Mouse (Mus musculus): ENCODE measurements around the gene BC051019. TPM values are rescaled to one million over a fixed set of nuclear protein-coding genes. Genes with fewer than 3 reads are reported as not detected.

BC051019 gene
- not detected in 2 replicates for polyA plus RNA-seq (2014; fragmentation: Nextera tagmentation; extraction: Ambion mirVana)

DNA sequence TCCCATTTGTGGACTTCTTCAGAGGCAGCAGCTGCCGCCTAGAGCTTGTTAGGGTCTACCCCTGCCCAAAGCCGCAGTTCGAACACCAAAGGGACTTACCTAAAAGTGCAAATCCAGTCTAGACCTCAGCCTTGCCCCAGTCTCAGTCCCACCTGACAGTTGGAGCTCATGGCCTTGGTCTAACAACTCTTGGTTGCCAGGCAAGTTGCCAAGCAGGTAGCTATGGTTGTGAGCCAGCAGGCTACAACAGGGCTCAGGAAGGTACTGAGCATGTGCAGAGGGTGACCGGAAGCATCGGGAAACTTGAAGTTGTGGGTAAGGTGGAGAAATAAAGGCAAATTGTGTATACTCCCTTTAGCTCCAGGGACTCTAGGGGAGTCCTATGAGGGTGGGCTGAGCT, at the start of gene BC051019:
TSS of gene BC051019 (minus strand) at position 154 of the 400 bp plus-strand sequence.
- 84% methylated on average over 5 of the region's 5 CpGs for WGBS (ENCODE audit: insufficient replicate concordance)
- Histone ChIP-seq H3K27ac (ENCODE audit: low read depth, low read length) (no peak within 1 kb of the TSS), H3K36me3 (ENCODE audit: control insufficient read depth, insufficient read depth, low read length) (no peaks in the 10 kb centered on the region), H3K4me2 (no peak within 1 kb of the TSS), H3K9ac (ENCODE audit: low read depth, low read length) (no peak within 1 kb of the TSS), H3K4me1 (ENCODE audit: control insufficient read depth, insufficient read depth, low read length) (no peaks in the 10 kb centered on the region), H3K27me3 (ENCODE audit: control insufficient read depth, insufficient read depth, low read length) (no peaks in the 10 kb centered on the region), H3K4me3 (ENCODE audit: low read depth, low read length) (no peak within 1 kb of the TSS), H3K9me3 (replicated peaks; ENCODE audit: control insufficient read depth, low read length) (0 out of 2 replicates have a peak, but pooled peaks cover 2% of the 10 kb centered on the region)
- no peak for ATAC-seq (replicated peaks; ENCODE audit: insufficient number of reproducible peaks, low FRiP score, low TSS enrichment)

DNA sequence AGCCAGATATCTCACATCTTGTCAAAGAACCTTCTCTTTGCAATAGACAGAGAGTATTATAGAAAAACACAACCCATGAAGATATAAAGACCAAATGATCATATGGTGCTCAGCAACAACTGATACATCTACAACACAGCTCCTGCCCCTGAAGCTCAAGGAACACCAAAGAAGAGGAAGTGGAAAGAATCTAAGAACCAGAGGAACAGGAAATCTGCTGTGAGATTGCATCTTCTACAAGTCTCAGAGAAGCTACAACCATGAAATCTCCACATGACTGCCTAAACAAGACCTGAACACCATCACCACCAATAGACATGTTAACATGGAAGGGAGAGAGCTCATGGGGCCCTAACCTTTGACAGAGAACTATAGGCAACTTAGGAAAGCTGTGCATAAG, 48.6 kb upstream of the BC051019 start:
- no peaks in the 10 kb centered on the region for H3K4me1 ChIP-seq (ENCODE audit: control insufficient read depth, insufficient read depth, low read length)
- no peaks in the 10 kb centered on the region for H3K36me3 ChIP-seq (ENCODE audit: control insufficient read depth, insufficient read depth, low read length)
- H3K9ac ChIP-seq (ENCODE audit: low read depth, low read length) = no peak overlapping the region
- no peak for ATAC-seq (replicated peaks; ENCODE audit: insufficient number of reproducible peaks, low FRiP score, low TSS enrichment)
- H3K27ac ChIP-seq (ENCODE audit: low read depth, low read length) = no peak overlapping the region
- H3K4me3 ChIP-seq (ENCODE audit: low read depth, low read length) = no peak overlapping the region
- H3K9me3 ChIP-seq (replicated peaks; ENCODE audit: control insufficient read depth, low read length) = no peaks in the 10 kb centered on the region
- no peak overlapping the region for H3K4me2 ChIP-seq
- H3K27me3 ChIP-seq (ENCODE audit: control insufficient read depth, insufficient read depth, low read length) = no peaks in the 10 kb centered on the region

DNA sequence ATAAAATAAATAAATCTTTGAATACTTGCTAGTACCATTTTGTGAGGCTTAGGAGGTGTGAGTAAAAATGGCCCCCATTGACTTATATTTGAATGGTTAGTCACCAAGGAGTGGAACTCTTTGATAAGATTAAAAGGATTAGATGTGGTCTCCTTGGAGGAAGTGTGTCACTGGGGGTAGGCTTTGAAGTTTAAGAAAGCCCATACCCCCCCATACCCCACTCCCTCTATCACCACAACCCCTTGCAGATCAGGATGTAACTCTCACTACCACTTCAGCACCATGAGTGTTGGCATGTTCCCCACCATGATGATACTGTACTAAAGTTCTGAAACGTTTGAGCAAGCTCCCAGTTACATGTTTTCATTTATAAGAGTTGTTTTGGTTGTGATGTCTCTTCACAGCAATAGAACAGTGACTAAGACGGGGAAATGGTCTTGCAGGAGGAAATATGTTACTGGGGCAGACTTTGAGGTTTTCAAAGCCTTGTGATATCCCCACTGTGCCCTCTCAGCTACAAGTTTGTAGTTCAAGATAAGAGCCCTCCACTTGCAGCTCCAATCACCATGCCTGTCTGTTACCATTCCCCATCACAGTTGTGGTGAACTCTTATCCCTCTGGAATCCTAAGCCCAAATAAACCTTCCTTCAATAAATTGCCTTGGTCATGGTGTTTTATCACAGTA, 45.2 kb upstream of the BC051019 start:
- Histone ChIP-seq H3K4me3 (ENCODE audit: low read depth, low read length) (no peak overlapping the region), H3K9me3 (replicated peaks; ENCODE audit: control insufficient read depth, low read length) (no peaks in the 10 kb centered on the region), H3K27me3 (ENCODE audit: control insufficient read depth, insufficient read depth, low read length) (no peaks in the 10 kb centered on the region), H3K36me3 (ENCODE audit: control insufficient read depth, insufficient read depth, low read length) (no peaks in the 10 kb centered on the region), H3K27ac (ENCODE audit: low read depth, low read length) (no peak overlapping the region), H3K9ac (ENCODE audit: low read depth, low read length) (no peak overlapping the region), H3K4me2 (no peak overlapping the region), H3K4me1 (ENCODE audit: control insufficient read depth, insufficient read depth, low read length) (no peaks in the 10 kb centered on the region)
- no peak for ATAC-seq (replicated peaks; ENCODE audit: insufficient number of reproducible peaks, low FRiP score, low TSS enrichment)
- WGBS (ENCODE audit: insufficient replicate concordance) = 32% methylated on average over 2 of the region's 2 CpGs

DNA sequence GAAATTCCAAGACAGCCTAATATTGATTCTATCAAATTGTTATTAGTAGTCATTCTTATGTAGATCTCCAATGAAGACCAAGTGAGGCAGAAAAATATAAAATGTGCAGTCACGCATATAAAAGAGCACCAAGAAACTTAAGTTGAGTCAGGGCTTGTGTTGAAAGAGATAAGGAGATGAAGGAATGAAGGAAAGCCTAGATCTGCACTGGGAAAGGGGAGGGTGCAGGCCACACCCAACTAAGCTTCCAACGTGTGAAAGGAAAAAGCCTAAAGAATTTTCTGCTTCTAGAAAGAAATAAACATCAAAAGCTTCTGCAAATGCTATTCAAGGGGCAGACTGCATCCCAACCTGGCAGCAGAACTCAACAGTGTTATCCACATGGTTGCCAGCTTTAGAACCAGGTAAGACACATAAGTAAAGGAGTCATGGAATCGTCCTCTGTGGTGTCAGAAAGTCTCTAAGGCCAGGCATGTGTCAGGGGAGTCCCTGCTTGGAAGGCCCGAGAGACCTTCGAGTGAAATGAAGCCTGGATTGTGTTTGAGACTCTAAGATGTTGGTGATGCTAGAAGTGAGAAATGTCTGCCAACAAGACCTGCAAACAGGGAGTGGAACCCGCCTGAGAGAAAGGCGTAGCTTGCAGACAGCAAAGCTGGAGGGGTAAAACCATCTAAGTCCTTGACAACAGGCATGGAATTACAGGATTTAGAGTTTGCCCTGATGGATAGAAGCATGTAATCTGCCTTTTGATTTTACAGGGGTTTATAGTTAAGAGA, 44.1 kb upstream of the BC051019 start:
- H3K27me3 ChIP-seq (ENCODE audit: control insufficient read depth, insufficient read depth, low read length) = no peaks in the 10 kb centered on the region
- ATAC-seq (replicated peaks; ENCODE audit: insufficient number of reproducible peaks, low FRiP score, low TSS enrichment) = no peak
- no peaks in the 10 kb centered on the region for H3K9me3 ChIP-seq (replicated peaks; ENCODE audit: control insufficient read depth, low read length)
- no peak overlapping the region for H3K4me2 ChIP-seq
- H3K36me3 ChIP-seq (ENCODE audit: control insufficient read depth, insufficient read depth, low read length) = no peaks in the 10 kb centered on the region
- H3K9ac ChIP-seq (ENCODE audit: low read depth, low read length) = no peak overlapping the region
- H3K4me1 ChIP-seq (ENCODE audit: control insufficient read depth, insufficient read depth, low read length) = no peaks in the 10 kb centered on the region
- no peak overlapping the region for H3K4me3 ChIP-seq (ENCODE audit: low read depth, low read length)
- H3K27ac ChIP-seq (ENCODE audit: low read depth, low read length) = no peak overlapping the region
- WGBS (ENCODE audit: insufficient replicate concordance) = 66% methylated on average over 7 of the region's 7 CpGs

DNA sequence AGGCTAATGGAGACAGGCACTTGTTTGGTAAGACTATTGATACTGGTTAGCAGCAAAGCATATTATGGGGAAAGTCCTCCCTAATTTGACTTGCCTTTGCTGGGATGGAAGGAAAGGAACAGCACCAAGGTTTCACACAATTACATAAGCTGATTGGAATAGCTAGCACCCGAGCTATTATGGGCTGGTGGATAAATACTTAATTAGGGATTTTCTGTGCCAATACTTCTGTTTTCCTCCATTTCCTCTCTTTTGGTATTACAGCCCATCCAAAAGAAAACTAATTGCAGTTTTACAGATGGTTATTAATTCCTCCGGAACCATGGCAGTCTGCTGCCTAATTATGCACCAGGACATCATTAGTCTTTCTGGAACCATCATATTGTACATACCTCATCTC, 40.4 kb upstream of the BC051019 start:
- H3K9ac ChIP-seq (ENCODE audit: low read depth, low read length) = no peak overlapping the region
- WGBS (ENCODE audit: insufficient replicate concordance) = 74% methylated on average over 2 of the region's 2 CpGs
- no peak overlapping the region for H3K27ac ChIP-seq (ENCODE audit: low read depth, low read length)
- H3K4me1 ChIP-seq (ENCODE audit: control insufficient read depth, insufficient read depth, low read length) = no peaks in the 10 kb centered on the region
- no peak for ATAC-seq (replicated peaks; ENCODE audit: insufficient number of reproducible peaks, low FRiP score, low TSS enrichment)
- no peak overlapping the region for H3K4me2 ChIP-seq
- no peak overlapping the region for H3K4me3 ChIP-seq (ENCODE audit: low read depth, low read length)
- no peaks in the 10 kb centered on the region for H3K36me3 ChIP-seq (ENCODE audit: control insufficient read depth, insufficient read depth, low read length)
- H3K27me3 ChIP-seq (ENCODE audit: control insufficient read depth, insufficient read depth, low read length) = no peaks in the 10 kb centered on the region
- H3K9me3 ChIP-seq (replicated peaks; ENCODE audit: control insufficient read depth, low read length) = no peaks in the 10 kb centered on the region

DNA sequence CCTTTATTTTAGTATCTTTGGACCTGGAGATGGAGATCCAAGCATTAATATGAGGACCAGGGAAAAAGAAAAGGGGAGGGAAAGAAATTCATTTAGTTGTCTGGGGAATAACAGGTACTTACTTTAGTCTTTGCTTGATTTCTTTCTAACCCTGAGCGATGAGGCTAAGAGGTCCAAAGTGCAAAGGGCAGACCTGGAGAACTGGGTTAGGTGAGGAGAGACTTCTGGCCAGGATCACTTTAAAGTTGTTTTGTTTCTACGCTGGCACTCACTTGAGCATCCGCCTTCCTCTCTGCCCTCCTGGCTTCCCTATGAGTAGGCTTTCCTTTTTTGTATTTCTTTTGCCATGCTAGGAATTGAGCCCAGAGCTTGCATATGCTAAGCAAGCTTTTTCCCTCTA, 32.6 kb upstream of the BC051019 start:
- 0 out of 2 replicates have a peak, but pooled peaks cover 5% of the 10 kb centered on the region for H3K4me1 ChIP-seq (ENCODE audit: control insufficient read depth, insufficient read depth, low read length)
- 93% methylated on average over 3 of the region's 3 CpGs for WGBS (ENCODE audit: insufficient replicate concordance)
- H3K27me3 ChIP-seq (ENCODE audit: control insufficient read depth, insufficient read depth, low read length) = no peaks in the 10 kb centered on the region
- no peak overlapping the region for H3K27ac ChIP-seq (ENCODE audit: low read depth, low read length)
- no peaks in the 10 kb centered on the region for H3K9me3 ChIP-seq (replicated peaks; ENCODE audit: control insufficient read depth, low read length)
- H3K4me3 ChIP-seq (ENCODE audit: low read depth, low read length) = no peak overlapping the region
- no peak for ATAC-seq (replicated peaks; ENCODE audit: insufficient number of reproducible peaks, low FRiP score, low TSS enrichment)
- no peak overlapping the region for H3K9ac ChIP-seq (ENCODE audit: low read depth, low read length)
- no peak overlapping the region for H3K4me2 ChIP-seq
- no peaks in the 10 kb centered on the region for H3K36me3 ChIP-seq (ENCODE audit: control insufficient read depth, insufficient read depth, low read length)

DNA sequence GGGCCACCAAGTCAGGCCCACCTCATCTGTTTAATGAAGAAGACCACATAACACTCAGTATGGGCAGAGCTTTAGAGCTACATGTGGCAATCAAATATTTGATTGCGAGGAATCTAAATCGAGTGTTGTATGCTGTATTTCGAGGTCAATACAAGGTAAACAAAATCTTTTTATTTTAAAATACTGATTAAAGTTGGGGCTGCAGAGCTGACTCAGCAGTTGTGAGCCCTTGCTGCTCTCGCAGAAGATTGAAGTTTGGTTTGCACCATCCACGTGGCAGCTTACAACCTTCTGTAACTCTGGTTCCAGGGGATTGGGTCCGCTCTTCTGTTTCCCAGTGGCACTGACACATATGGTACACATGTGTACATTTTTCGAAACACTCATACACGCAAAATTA, 30.4 kb upstream of the BC051019 start:
- ATAC-seq (replicated peaks; ENCODE audit: insufficient number of reproducible peaks, low FRiP score, low TSS enrichment) = no peak
- 0 out of 2 replicates have a peak, but pooled peaks cover 6% of the 10 kb centered on the region for H3K4me1 ChIP-seq (ENCODE audit: control insufficient read depth, insufficient read depth, low read length)
- WGBS (ENCODE audit: insufficient replicate concordance) = 83% methylated on average over 8 of the region's 8 CpGs

DNA sequence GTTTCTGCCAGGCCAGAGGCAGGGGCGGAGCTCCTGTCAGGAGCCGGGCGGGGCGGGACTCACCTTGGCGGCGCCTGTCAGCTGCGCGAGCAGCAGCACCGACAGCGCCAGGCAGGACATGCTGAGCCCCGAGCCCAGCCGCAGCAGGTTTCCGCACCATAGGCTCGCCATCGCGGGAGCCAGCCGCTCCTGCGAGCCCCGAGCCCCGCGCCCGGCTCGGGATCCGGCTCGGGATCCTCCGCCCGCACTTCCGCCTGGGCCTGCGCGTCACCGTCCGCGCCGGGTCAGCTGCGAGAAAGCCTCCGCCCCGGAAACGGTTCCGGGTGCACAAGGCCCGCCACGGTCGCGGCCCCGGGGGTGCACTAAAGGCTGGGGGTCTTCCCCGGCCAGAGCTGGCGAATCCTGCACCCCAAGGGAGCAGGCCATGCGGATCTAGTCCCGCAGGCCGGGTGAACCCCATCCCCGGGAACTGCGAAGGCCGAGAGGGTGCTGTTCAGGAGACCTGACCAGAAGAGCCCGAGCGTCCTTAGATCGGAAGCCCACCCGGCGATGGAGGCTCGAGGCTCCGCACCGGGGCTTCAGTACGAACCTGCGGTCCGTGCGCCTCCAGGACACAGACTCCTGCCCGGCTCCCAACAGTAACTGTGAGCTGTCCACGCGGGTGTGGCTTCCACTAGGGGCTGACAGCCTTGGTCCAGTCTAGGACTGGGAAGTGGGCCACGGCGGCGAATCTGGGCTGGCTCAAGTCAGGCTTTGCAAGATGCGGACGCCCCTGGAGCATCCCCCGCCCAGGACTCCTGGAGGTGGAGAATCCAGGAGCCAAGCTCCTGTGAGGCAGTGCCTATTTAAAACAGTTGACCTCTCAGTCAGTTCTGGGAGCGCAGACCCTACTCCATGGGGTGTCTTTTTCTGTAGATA, 28.6 kb upstream of the BC051019 start, which contains the start of gene Tmem9b:
TSS of gene Tmem9b (minus strand) at position 868 of the 918 bp plus-strand sequence.
- H3K27me3 ChIP-seq (ENCODE audit: control insufficient read depth, insufficient read depth, low read length) = no peaks in the 10 kb centered on the region
- no peaks in the 10 kb centered on the region; the same call in 1 of the 2 replicates for H3K36me3 ChIP-seq (ENCODE audit: control insufficient read depth, insufficient read depth, low read length)
- ATAC-seq (replicated peaks; ENCODE audit: insufficient number of reproducible peaks, low FRiP score, low TSS enrichment) = peak; percentile 85
- no peaks in the 10 kb centered on the region for H3K9me3 ChIP-seq (replicated peaks; ENCODE audit: control insufficient read depth, low read length)
- 0% methylated on average over 73 of the region's 74 CpGs for WGBS (ENCODE audit: insufficient replicate concordance)
- H3K27ac ChIP-seq (ENCODE audit: low read depth, low read length) = peak within 1 kb of the TSS; percentile 70
- H3K4me3 ChIP-seq (ENCODE audit: low read depth, low read length) = peak within 1 kb of the TSS; percentile 82
- peak within 1 kb of the TSS; percentile 90 for H3K9ac ChIP-seq (ENCODE audit: low read depth, low read length)
- H3K4me1 ChIP-seq (ENCODE audit: control insufficient read depth, insufficient read depth, low read length) = 0 out of 2 replicates have a peak, but pooled peaks cover 6% of the 10 kb centered on the region
- H3K4me2 ChIP-seq = peak within 1 kb of the TSS; percentile 87

More for the DNA sequence above, 30.4 kb upstream of the BC051019 start:
- no peaks in the 10 kb centered on the region; the same call in 1 of the 2 replicates for H3K36me3 ChIP-seq (ENCODE audit: control insufficient read depth, insufficient read depth, low read length)
- no peak overlapping the region for H3K9ac ChIP-seq (ENCODE audit: low read depth, low read length)
- H3K27ac ChIP-seq (ENCODE audit: low read depth, low read length) = no peak overlapping the region
- no peak overlapping the region for H3K4me3 ChIP-seq (ENCODE audit: low read depth, low read length)
- H3K4me2 ChIP-seq = no peak overlapping the region
- no peaks in the 10 kb centered on the region for H3K27me3 ChIP-seq (ENCODE audit: control insufficient read depth, insufficient read depth, low read length)
- H3K9me3 ChIP-seq (replicated peaks; ENCODE audit: control insufficient read depth, low read length) = no peaks in the 10 kb centered on the region
